Mouse (Mus musculus): ENCODE measurements around the gene Npnt. TPM values are rescaled to one million over a fixed set of nuclear protein-coding genes. Genes with fewer than 3 reads are reported as not detected.

Npnt gene
- 0.24 TPM in 1 of 2 replicates, not detected in the other for polyA plus RNA-seq (2012; ENCODE audit: insufficient read depth, insufficient read length, missing spikeins)

DNA sequence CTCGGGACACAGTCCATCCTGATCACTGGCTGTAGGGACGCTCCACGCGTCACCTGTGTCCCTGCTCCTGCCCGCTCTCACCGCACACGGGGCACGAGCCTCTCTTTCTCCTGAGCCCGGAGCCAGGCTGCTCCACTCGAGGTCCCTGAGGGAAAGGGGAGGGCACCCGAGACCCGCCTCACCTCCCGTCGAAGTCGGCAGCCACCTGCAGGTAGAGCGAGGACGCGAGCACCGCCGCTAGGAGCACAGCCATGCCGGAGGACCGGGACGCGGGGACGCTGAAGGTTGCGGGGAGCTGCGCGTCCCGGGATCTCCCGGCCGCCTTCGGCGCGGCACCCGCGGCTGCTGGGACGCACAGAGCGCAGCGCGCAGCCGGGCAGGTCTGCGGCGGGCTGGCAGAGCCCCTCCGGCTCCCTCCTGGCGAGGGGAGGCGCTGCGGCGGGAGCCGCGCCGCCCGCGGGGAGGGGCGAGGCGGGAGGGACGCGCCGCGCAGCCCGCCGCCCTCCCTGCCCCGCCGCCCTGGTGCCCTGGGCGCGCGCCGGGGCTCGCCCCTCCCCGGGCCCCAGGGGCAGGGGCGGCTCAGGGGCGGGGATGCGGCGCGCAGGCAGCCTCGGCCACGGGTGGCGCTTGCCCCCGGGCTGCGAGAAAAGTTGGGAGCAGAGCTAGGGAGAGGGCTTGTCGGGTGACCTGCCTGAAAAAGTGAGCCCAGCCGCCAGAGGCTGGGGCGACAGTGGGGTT is at the start of gene Npnt:
Npnt (minus strand) TSS at position 501 of the 738 bp plus-strand sequence.
- no peaks in the 10 kb centered on the region for H3K4me1 ChIP-seq (ENCODE audit: control insufficient read depth, insufficient read depth, low read length)
- no peak within 1 kb of the TSS for H3K27ac ChIP-seq (ENCODE audit: insufficient read depth, low read depth, low read length)
- H3K4me3 ChIP-seq (ENCODE audit: insufficient read depth, low read length): peak within 1 kb of the TSS; percentile 68
- TF ChIP-seq POLR2A (IDR thresholded peaks at IDR 0.05; ENCODE audit: borderline replicate concordance, low read depth, low read length): no peak
- TF ChIP-seq CTCF (IDR thresholded peaks at IDR 0.05; ENCODE audit: low read depth, low read length): no peak

- Histone ChIP-seq H3K4me3 (ENCODE audit: insufficient read depth, low read length) (no peak overlapping the region), H3K4me1 (ENCODE audit: control insufficient read depth, insufficient read depth, low read length) (no peaks in the 10 kb centered on the region), H3K27ac (ENCODE audit: insufficient read depth, low read depth, low read length) (no peak overlapping the region)
- no peak for TF ChIP-seq POLR2A (IDR thresholded peaks at IDR 0.05; ENCODE audit: borderline replicate concordance, low read depth, low read length)
- no peak for TF ChIP-seq CTCF (IDR thresholded peaks at IDR 0.05; ENCODE audit: low read depth, low read length)
Measured at GRCm38 (mm10) chr3:132996299-132996698, 46.2 kb upstream of the Npnt start.

DNA sequence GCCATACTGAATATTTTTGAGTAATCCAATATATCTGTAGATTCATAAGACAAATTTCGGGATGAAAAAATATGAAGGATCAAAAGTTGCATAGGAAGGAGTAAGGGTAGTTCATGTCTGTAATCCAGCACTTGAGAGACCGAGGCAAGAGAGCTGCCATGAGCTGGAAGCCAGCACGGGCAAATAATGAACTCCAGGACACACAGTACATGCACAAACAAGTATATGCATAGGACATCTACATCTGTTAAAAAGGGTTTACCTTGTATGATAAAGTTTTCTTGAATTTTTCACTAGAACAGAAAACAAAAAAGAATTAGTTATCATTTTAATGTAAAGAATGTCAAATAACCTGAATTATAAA is 45.8 kb upstream of the Npnt start:
- H3K27ac ChIP-seq (ENCODE audit: insufficient read depth, low read depth, low read length): no peak overlapping the region
- no peaks in the 10 kb centered on the region for H3K4me1 ChIP-seq (ENCODE audit: control insufficient read depth, insufficient read depth, low read length)
- TF ChIP-seq CTCF (IDR thresholded peaks at IDR 0.05; ENCODE audit: low read depth, low read length) (no peak), POLR2A (IDR thresholded peaks at IDR 0.05; ENCODE audit: borderline replicate concordance, low read depth, low read length) (no peak)
- no peak overlapping the region for H3K4me3 ChIP-seq (ENCODE audit: insufficient read depth, low read length)

- H3K4me1 ChIP-seq (ENCODE audit: control insufficient read depth, insufficient read depth, low read length): no peaks in the 10 kb centered on the region
- TF ChIP-seq CTCF (IDR thresholded peaks at IDR 0.05; ENCODE audit: low read depth, low read length) (no peak), POLR2A (IDR thresholded peaks at IDR 0.05; ENCODE audit: borderline replicate concordance, low read depth, low read length) (no peak)
- no peak overlapping the region for H3K27ac ChIP-seq (ENCODE audit: insufficient read depth, low read depth, low read length)
- H3K4me3 ChIP-seq (ENCODE audit: insufficient read depth, low read length): no peak overlapping the region
Measured at GRCm38 (mm10) chr3:132995172-132995903, 45.2 kb upstream of the Npnt start.

DNA sequence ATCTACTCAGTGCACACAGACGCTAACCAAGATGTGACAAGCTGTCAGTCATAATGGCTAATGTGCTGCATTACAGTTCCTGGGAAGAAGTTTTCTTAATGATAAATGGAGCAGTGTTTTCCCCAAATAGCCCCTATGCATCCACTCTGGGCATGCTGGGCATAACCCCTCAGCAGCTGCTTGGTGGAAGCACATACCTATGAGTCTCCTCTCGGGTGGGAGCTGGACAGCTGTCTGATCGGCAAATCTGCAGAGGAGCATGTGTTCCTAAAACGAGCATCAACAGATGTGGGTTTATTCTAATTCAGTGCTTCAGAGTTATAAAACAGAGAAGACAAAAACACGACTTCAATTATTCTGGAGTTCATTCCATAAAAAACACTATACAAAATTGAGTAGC is 36.1 kb upstream of the Npnt start:
- Histone ChIP-seq H3K4me1 (ENCODE audit: control insufficient read depth, insufficient read depth, low read length) (no peaks in the 10 kb centered on the region), H3K27ac (ENCODE audit: insufficient read depth, low read depth, low read length) (no peak overlapping the region), H3K4me3 (ENCODE audit: insufficient read depth, low read length) (no peak overlapping the region)
- TF ChIP-seq POLR2A (IDR thresholded peaks at IDR 0.05; ENCODE audit: borderline replicate concordance, low read depth, low read length) (no peak), CTCF (IDR thresholded peaks at IDR 0.05; ENCODE audit: low read depth, low read length) (no peak)

DNA sequence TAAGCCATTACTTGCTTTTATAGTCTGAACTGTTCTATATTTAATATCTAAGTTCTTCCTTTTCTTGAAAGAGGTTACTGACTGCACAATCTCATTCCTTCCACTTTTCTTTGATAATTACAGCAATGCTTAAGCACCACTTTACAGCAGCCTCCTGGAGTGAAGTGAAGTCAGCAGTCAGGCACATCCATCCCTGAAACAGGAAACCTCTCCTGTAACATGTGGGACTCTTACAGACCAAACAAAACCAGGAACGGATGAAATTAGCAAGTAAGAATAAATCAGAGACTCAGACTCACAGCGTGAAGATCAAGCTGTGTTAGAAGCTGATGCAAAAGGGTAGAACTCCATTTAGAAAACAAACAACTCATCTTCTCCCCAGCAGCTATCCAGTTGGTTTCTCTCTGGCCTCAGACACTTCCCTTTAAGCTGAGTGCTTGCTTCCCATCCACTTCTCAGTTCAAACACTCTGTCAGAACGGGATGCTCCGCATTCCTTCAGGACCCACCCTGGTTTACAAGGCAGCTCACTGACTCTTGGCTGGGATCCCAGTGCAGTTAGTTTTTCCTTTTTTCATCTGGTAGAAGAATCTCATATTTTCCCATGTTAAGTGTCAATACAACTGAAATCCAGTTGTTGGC is 33.9 kb upstream of the Npnt start:
- Histone ChIP-seq H3K4me3 (ENCODE audit: insufficient read depth, low read length) (no peak overlapping the region), H3K27ac (ENCODE audit: insufficient read depth, low read depth, low read length) (no peak overlapping the region), H3K4me1 (ENCODE audit: control insufficient read depth, insufficient read depth, low read length) (no peaks in the 10 kb centered on the region)
- TF ChIP-seq POLR2A (IDR thresholded peaks at IDR 0.05; ENCODE audit: borderline replicate concordance, low read depth, low read length) (no peak), CTCF (IDR thresholded peaks at IDR 0.05; ENCODE audit: low read depth, low read length) (no peak)

DNA sequence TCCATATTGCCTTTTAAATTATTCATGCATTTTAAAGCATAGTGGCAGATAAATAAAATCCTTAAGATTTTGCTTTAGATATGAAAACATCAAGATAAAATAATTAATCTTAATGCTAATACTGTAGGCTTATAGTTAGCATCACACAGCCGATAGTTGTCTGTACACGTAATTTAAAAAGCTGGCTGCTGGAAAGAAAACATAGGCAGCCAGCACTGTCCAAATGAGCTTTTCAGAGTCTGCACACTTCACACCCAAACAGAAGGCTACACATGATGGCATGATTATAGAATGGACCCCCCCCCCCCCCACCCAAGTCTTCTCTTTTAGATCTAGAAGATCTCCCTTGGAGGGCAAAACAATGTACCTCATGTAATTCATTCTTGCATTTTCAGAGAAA is 31.9 kb upstream of the Npnt start:
- Histone ChIP-seq H3K4me3 (ENCODE audit: insufficient read depth, low read length) (no peak overlapping the region), H3K27ac (ENCODE audit: insufficient read depth, low read depth, low read length) (no peak overlapping the region), H3K4me1 (ENCODE audit: control insufficient read depth, insufficient read depth, low read length) (no peaks in the 10 kb centered on the region)
- TF ChIP-seq POLR2A (IDR thresholded peaks at IDR 0.05; ENCODE audit: borderline replicate concordance, low read depth, low read length) (no peak), CTCF (IDR thresholded peaks at IDR 0.05; ENCODE audit: low read depth, low read length) (no peak)

DNA sequence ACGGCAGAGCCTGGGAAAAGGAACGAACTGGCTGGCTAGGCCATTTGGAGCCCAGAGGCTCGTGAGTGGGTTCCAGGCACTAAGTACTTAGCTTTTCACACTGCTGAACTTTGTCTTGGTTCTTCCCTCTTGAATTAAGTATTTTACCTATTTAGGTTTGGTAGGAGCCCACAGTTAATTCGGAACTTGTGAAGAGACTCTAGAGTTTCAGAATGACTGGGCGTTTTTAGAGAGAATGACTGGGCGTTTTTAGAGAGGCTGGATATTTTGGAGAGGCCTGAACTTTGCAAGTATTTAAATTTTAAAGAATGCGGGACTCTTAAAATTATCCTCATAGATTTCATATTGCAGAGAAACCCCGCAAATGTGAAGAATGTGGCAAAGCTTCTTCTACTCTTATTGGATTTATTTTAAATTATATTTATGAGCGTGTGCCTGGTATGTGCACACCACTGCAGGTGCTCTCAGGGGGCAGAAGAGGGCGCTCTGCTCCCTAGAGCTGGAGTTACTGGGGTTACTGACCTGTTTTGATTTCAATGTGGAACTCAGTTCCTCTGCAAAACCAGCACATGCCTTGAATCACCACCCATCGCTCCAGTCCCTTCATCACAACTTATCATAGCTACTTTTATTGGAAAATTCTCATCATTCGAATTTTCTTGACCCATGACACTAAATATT is 29.8 kb upstream of the Npnt start:
- H3K4me3 ChIP-seq (ENCODE audit: insufficient read depth, low read length): no peak overlapping the region
- H3K27ac ChIP-seq (ENCODE audit: insufficient read depth, low read depth, low read length): no peak overlapping the region
- TF ChIP-seq CTCF (IDR thresholded peaks at IDR 0.05; ENCODE audit: low read depth, low read length) (no peak), POLR2A (IDR thresholded peaks at IDR 0.05; ENCODE audit: borderline replicate concordance, low read depth, low read length) (no peak)
- no peaks in the 10 kb centered on the region for H3K4me1 ChIP-seq (ENCODE audit: control insufficient read depth, insufficient read depth, low read length)

DNA sequence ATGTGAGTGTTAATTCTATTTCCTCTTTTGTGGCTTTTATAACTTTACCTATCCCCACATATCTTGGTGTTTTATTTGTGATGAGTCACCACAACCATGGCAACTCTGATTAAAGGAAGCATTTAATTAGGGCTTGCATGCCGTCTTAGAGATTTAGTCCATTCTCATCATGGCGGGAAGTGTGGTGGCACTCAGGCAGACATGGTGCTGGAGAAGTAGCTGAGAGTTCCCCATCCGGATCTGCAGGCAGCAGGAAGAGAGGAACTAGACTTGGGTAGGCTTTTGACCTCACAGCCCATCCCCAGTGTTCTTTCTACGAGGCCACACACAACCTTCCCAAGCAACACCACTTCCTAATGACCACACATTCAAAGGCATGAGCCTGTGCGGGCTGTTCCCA is 16.2 kb upstream of the Npnt start:
- no peaks in the 10 kb centered on the region for H3K4me1 ChIP-seq (ENCODE audit: control insufficient read depth, insufficient read depth, low read length)
- H3K27ac ChIP-seq (ENCODE audit: insufficient read depth, low read depth, low read length): no peak overlapping the region
- no peak for TF ChIP-seq CTCF (IDR thresholded peaks at IDR 0.05; ENCODE audit: low read depth, low read length)
- no peak overlapping the region for H3K4me3 ChIP-seq (ENCODE audit: insufficient read depth, low read length)

All from bone marrow macrophage, adult 2 months (primary cell).